Mouse (Mus musculus): ENCODE results near the gene Pprc1.

Pprc1 gene

DNA sequence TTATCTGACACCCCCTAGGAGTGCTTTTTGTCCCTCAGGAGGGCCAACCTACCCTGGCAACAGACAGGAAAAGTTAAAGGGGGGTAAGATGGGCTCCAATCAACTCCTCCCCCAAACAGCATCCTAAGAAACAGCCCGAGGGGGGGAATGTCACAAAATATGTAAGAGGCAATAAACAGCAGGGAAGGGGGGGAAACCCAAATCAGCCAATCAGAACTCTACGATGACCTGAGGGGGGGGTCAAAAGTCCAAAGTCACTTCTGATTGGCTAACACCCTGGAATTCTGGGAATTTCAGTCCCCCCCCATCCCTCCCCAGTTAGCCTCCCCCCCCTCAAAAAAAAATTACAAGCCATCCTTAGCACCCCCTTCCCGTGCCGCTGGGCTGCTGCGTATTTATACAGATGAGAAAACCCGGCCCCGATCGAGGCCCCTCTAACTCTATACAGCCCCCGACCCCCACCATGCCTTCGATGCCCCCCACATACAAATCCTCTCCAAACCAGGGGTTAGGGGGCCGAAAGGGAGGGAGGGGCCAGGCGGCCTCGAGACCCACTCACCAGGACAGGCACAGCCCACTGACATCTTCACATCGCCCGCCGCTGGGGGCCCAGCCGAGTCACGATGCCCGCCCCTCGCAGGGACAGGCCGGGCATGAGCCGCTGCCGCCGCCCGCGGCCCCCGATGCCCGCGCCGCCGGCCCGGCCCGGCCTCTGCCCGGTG lies at the start of gene Pprc1:
Gene Pprc1 (plus strand): TSS at position 616 of the 722 bp plus-strand sequence.
- no peak for DNase-seq (ENCODE audit: low spot score)

DNA sequence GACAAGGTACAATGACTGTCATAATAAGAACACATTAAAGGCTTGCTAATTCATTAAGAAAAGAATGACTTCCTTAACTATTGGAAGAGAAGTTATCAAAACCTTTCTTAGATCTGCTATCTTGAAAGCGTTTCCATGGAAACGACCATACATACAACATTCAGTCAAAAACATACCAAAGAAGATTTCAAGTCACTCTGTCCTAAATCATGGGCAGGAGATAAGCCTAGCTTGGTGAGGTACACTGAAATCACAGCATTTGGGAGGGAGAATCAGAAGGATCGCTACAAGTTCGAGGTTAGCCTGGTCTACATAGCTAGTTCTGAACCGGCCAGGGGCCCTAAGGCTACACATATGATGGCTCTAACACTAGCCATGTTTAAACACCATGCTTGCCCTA lies 47.3 kb upstream of the Pprc1 start:
- no peak for DNase-seq (ENCODE audit: low spot score)

DNA sequence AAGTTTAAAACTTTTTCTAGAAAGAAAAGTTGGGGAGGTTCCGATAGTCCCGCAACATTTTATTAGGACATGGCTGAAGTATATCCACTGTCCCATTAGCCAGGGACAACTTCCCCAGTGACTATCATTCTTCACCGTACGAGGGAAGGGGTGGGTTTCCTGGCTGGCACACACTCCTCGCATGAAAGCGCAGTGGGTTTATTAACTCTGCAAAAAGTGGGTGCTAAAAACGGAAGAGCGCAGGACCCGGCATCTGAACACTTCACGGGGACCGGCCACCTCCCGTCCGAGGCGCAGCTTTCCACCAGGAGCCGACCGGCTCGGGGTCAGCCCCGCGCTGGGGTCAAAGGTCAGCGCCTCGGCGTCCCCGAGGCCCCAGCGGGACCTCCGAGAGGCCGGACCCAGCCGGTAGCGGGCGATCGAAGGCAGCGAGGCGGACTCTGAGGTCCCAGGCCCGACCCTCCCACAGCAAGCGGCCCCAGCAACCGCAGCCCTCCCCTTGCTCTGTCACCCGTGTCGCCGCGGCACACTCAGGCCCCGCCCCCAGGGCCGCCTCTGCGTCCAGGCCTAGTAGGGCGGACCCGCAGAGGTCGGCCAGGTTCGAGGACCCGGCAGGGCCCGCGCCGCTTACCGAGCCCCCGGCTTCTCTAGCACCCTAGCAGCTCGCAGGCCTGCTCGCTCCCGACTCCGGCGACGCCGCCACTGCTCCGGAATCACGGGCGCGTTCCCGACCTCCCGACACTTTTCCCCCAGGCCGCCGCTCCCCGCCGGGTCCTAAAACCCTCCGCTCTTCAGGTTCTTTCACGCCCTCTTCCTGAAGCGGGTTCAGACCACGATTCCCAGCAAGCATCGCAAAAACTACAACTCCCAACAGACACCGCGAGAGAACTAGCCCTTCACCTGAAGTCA lies 46.6 kb upstream of the Pprc1 start, which contains the start of gene Armh3:
Gene Armh3 (minus strand): TSS at position 704 of the 909 bp plus-strand sequence.
- peak; percentile 85 for DNase-seq (ENCODE audit: low spot score)

- DNase-seq (ENCODE audit: low spot score), result no peak
These were observed 45.9 kb upstream of the Pprc1 start for GRCm38 (mm10) chr19:45998694-45999217.

DNA sequence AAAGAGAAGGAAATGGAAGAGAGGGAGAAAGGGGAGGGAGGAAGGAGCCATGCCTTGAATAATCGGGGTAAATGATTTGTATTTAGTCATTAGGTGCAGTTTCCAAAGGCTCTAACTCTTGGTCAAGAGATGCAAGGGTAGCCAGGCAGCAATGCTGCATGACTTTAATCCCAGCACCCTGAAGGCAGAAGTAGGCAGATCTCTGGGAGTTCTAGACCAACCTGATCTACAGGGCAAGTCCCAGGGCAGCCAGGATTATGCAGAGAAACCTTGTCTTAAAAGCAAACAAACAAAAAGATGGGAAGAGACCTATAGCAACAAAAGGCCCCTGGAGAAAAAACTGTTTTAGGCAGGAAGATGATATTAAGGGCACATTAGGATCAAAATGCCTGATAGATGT lies 45.3 kb upstream of the Pprc1 start:
- no peak for DNase-seq (ENCODE audit: low spot score)

GRCm38 (mm10) chr19:46002279-46002678 lies 42.4 kb upstream of the Pprc1 start:
- DNase-seq (ENCODE audit: low spot score), result no peak

GRCm38 (mm10) chr19:46003371-46004226 lies 41.1 kb upstream of the Pprc1 start, which contains the start of gene Hps6:
Gene Hps6, plus strand, starts transcription at chr19:46003508.
- DNase-seq (ENCODE audit: low spot score), result peak; percentile 65

GRCm38 (mm10) chr19:46004814-46005466 lies 39.7 kb upstream of the Pprc1 start:
- no peak for DNase-seq (ENCODE audit: low spot score)

- DNase-seq (ENCODE audit: low spot score), result no peak
These were observed 39.0 kb upstream of the Pprc1 start for GRCm38 (mm10) chr19:46005680-46006079.

DNA sequence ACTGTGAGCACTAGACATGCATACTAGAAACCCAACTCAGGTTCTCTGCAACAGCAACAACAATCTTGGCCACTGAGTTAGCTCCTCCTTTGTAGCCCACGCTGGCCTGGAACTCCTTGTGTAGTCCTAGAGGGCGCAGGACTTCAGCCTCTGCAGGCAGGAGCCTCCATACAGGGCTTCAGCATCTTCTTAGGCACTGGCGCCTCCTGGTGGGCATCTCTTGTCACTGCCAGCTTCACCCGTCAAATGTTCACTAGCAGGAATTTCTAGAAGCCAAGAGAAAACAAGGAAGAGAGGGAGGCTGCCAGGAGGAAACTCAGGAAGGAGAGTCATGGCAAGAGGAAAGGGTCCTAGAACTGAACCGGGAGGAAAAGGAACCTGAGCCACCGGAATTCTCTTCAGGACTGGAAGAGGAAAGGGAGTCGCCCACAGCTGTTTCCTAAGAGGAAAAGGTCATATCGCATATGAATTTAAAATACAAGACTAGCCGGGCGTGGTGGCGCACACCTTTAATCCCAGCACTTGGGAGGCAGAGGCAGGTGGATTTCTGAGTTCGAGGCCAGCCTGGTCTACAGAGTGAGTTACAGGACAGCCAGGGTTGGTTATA lies 30.0 kb upstream of the Pprc1 start:
- peak; percentile 82 for DNase-seq (ENCODE audit: low spot score)

DNA sequence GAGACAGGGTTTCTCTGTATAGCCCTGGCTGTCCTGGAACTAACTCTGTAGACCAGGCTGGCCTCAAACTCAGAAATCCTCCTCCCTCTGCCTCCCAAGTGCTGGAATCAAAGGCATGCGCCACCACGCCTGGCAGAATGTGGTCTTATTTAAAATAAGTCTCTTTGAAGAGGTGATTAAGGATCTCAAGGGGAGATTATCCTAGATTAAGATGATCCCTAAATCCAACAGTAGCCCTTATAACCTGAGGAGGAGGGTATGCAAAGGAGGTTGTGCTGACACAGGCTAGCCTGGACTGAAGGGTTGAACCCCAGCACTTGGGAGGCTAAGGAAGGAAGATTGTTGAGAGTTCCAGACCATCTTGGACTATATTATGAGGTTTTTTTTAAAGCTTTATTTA lies 28.7 kb upstream of the Pprc1 start:
- DNase-seq (ENCODE audit: low spot score), result no peak

- no peak for DNase-seq (ENCODE audit: low spot score)
These were observed 19.7 kb upstream of the Pprc1 start for GRCm38 (mm10) chr19:46024959-46025358.

DNA sequence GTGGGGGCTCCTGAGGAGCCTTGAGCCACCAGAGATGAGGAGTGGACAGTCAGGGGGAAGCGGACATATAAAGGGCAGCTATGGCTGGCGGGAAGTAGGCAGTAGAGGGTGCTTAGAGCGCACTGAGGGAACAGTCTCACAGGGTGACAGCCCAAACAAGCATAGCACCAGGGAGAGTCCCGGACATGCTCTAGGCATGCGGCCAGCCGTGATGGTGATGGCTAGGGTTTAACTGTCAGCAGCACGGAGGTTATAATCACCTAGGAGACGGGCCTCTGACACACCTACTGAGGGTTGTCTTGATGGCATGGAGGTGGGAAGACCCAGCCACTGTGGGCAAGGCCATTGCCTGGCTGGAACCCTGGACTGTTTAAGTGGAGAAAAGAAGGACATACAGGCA lies 18.1 kb upstream of the Pprc1 start:
- no peak for DNase-seq (ENCODE audit: low spot score)

- DNase-seq (ENCODE audit: low spot score), result no peak
These were observed 15.9 kb upstream of the Pprc1 start for GRCm38 (mm10) chr19:46028747-46029320.

DNA sequence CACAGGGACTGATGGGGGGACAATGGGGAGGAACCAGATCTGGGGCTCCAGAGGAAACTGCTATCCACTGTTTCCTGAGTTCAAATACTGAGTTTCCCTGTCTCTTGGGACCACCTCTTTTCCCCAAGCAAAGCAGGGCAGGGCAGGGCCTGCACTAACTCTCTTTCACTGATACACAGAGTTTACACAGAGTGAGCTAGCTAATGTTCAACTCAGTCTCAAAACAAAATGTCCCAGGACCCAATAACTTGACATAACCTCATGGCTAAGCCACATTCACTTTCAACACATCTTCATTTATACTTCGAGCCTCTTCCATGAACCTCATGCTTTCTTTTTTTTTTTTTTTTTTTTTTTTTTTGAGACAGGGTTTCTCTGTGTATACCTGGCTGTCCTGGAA lies 15.0 kb upstream of the Pprc1 start:
- no peak for DNase-seq (ENCODE audit: low spot score)

DNA sequence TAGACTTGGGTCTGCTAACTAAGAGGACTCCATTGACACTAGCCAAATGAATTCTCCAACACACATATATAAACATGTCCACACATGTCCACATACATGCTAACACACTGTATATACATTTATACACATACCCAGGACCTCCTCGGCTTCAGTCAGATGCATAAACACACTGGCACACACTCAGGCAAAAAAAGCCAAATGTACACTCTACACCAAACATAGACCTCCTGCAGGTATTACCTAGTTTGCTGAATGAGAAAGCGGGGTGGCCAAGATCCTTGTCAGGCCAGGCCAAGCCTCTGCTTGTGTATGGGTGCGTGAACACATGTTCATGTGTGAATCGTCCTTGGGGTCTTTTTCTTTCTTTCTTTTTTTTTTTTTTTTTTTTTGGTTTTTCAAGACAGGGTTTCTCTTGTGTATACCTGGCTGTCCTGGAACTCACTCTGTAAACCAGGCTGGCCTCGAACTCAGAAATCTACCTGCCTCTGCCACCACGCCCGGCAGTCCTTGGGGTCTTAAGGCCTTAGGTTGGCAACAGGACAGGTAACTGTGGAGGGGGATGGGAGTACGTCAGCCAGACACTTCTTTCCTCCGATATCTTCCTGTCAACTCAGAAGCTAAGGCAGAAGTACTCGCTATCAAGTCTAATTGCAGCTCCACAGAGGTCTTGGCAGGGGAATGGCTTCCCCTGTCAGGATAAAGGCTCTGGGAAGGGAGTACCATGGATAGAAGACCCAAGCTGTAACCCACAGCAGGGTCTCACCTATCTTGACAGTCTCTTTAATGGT lies 14.3 kb upstream of the Pprc1 start:
- DNase-seq (ENCODE audit: low spot score), result no peak

GRCm38 (mm10) chr19:46031689-46032432 lies 12.8 kb upstream of the Pprc1 start:
- no peak for DNase-seq (ENCODE audit: low spot score)

- DNase-seq (ENCODE audit: low spot score), result no peak
These were observed 11.8 kb upstream of the Pprc1 start for GRCm38 (mm10) chr19:46032731-46033510.
